Mouse (Mus musculus): ENCODE results near the gene Arhgef19.

The Arhgef19 gene

GRCm38 (mm10) chr4:141284486-141284885 is 45.2 kb downstream of the Arhgef19 start:
- no peak for DNase-seq (ENCODE audit: low spot score in 2 of 2)

DNA sequence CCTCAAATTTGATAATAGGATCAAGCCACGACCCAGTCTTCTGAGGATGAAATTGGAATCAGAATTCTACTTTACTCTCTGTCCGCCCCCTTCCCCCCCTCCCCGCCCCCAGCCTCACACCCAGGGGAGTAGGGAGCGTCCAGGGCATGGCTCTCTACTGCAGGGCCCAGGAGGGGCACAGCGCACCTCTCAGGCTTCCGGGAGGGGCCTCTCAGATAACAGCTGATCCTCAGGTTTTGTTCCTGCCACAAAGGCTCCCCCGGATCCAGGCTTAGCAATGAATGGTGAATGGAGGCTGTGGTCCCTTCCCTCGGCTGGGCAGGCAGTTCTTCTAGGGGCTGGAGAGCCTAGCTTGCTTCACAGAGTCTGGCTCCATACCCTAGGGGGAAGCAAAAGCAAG is 45.8 kb downstream of the Arhgef19 start:
- DNase-seq (ENCODE audit: low spot score in 2 of 2), result no peak

- no peak for DNase-seq (ENCODE audit: low spot score in 2 of 2)
Measured at GRCm38 (mm10) chr4:141286860-141287517, 47.7 kb downstream of the Arhgef19 start.

DNA sequence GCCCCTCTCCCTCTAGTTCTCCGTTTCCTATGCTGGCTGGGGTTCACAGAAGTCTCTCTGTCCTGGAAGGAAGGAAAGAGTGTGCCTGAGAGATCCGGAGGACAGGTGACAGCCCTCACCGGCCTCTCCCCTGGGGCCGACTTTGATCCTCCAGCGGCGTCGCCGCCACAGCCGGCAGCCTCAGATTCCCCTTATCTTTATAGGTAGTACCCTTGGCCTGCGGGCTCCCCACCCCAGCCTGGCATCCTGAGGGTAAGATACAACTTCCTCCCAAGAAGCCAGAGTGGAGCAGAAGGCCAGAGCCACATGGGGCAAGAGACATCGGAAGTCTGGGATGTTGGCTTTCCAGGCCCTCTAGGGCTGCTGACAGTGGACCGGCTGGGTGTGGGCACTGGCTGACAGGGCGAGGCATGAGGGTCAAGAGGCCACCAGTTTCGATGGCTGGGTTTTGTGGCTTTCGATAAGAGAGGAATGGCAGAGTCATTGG is 48.3 kb downstream of the Arhgef19 start:
- DNase-seq (ENCODE audit: low spot score in 2 of 2), result no peak

DNA sequence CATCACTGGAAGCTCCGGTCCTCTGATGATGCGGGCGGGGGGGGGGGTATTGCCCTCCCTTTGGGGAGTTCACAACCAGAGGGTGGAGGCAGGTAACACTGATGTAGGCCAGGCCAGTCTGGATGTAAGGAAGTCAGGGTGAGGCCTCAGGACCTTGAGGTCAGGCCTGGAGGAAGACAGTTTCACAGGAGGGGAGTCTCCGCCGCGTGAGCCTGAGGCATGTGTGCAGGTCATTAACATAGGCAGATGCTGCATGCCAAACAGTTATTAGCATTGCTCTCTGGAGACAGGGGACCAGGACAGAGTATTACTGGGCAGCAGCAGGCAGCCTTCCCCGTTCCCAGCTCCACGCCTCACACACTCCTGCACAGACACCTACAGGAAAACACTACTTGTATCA is 48.9 kb downstream of the Arhgef19 start:
- no peak for DNase-seq (ENCODE audit: low spot score in 2 of 2)

GRCm38 (mm10) chr4:141291571-141292375 is 52.5 kb downstream of the Arhgef19 start:
- DNase-seq (ENCODE audit: low spot score in 2 of 2), result no peak

- no peak for DNase-seq (ENCODE audit: low spot score in 2 of 2)
Measured at GRCm38 (mm10) chr4:141295774-141296186, 56.5 kb downstream of the Arhgef19 start.

GRCm38 (mm10) chr4:141297934-141298333 is 58.6 kb downstream of the Arhgef19 start:
- no peak for DNase-seq (ENCODE audit: low spot score in 2 of 2)

GRCm38 (mm10) chr4:141299356-141299755 is 60.1 kb downstream of the Arhgef19 start:
- peak; percentile 20 for DNase-seq (ENCODE audit: low spot score in 2 of 2)

- DNase-seq (ENCODE audit: low spot score in 2 of 2), result no peak
Measured at GRCm38 (mm10) chr4:141300196-141300595, 60.9 kb downstream of the Arhgef19 start.

GRCm38 (mm10) chr4:141301116-141301553 is 61.8 kb downstream of the Arhgef19 start, which contains the start of gene Epha2:
Epha2 (plus strand) TSS chr4:141301240.
- peak; percentile 60 to 65 for DNase-seq (ENCODE audit: low spot score in 2 of 2)

DNA sequence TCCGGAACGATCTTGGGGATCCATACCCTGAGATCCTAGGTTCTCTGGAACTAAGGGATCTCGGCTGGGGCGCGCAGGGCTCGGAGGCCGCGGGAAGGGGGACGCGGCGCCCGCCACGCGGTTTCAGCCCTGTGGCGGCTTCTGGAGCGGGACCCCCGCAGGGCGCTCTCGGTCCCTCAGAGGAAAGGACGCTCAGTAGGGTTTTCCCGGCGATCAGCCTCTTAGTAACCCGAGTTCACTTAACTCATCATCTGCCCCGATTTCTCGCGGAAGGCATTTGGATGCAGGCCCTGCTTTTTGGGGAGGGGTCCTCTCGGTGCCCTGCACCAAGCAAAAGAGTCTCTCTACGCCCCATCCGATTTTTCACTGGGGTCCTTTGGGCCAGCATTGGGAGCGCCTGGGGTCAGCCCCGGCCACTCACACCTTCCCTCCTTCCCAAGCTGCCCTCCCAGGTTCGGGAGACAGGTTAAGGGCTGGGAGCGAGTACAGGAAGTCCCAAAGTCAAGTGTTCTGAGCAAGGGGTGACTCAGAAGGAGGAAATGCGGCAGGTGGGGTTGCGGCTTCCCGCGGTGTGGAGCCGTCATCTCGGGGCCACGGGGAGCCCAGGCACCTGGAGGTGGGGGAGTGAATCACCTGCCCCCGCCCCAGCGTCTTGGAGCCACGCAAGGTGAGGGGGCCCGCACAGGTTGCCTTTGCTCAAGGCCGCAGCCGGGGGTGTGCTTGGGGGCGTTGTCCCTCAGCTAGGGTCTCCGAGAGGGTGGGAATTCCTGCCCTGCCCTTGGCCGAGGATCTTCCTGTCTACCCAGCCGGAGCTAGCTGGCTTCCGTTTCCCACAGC is 62.5 kb downstream of the Arhgef19 start:
- DNase-seq (ENCODE audit: low spot score in 2 of 2), result peak; percentile 14 to 25

GRCm38 (mm10) chr4:141302428-141303401 is 63.4 kb downstream of the Arhgef19 start:
- no peak for DNase-seq (ENCODE audit: low spot score in 2 of 2)

GRCm38 (mm10) chr4:141303402-141304222 is 64.3 kb downstream of the Arhgef19 start:
- DNase-seq (ENCODE audit: low spot score in 2 of 2), result no peak

DNA sequence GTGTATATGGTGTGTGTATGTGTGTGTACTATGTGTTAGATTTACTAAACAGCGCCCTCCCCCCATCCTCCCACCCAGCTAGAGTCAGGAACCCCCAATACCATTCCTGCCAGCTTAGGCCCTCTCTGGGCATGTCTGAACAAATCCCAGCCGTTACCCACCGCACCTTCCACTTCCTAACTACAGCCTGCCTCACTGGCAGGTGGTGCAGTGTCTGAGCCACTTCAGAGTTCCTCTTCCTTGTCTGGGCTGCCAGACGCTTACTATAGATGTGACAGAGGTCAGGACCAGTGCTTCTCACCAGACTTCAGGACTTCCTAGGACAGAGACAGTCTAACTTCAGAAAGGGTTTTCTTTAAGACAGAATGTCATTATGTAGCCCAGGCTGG is 64.9 kb downstream of the Arhgef19 start:
- DNase-seq (ENCODE audit: low spot score in 2 of 2), result no peak

GRCm38 (mm10) chr4:141306057-141306456 is 66.8 kb downstream of the Arhgef19 start:
- no peak for DNase-seq (ENCODE audit: low spot score in 2 of 2)

All from spleen, postnatal 36 days (tissue).